Mouse (Mus musculus): Measurements from ENCODE around the gene Rilpl1.

DNA sequence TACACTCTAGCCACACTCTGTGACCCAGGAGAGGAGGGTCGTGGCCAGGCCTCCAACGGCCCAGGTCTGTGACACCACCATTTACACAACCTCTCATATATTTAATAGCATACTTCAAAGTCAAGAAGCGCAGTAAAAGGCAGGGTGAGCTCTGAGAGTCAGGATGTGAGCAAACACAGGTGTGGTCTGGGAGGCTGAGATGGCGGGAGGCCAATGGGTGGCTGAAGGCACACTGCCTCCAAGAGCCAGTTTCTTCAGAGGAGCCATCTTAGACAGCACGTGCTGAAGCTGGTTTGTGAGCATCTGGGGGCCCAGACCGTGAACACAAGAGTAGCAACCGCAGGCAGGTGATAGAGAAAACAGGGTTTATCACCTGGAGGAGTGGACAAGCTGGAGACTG is 44.3 kb upstream of the Rilpl1 start:
- no peak for TF ChIP-seq POLR2A (IDR thresholded peaks at IDR 0.05; ENCODE audit: low read depth, low read length)
- no peak for TF ChIP-seq CTCF (IDR thresholded peaks at IDR 0.05; ENCODE audit: borderline replicate concordance, insufficient read depth, low read length)

All from embryonic fibroblast, embryonic 13.5 days (primary cell).